Mouse (Mus musculus) MEL (cell line): Measurements from ENCODE around the gene Lrrc23. TPM values are rescaled to one million over a fixed set of nuclear protein-coding genes. Genes with fewer than 3 reads are reported as not detected.
A peak's percentile ranks its signal among the peaks of the same experiment; 100 is the strongest.

Experiments used
- DNase-seq: peaks from one replicate; pipeline ENCODE4 v3.0.0; 2011; ENCODE audit warnings: low read depth, low spot score
- H3K27ac ChIP-seq: 2 replicates; pipeline ENCODE4 v1.5.1; 2012; ENCODE audit warnings: low read depth, mild to moderate bottlenecking, control low read depth, low read length, moderate library complexity; ENCODE audit not compliant: control insufficient read depth
- H3K27me3 ChIP-seq, 2 experiments: fragments of 150-350 bp in 1 of 2; sonication (generic) in 1 of 2; 2 replicates each; pipeline ENCODE4 v1.6.1; 2012; ENCODE audit warnings: low read length in 2 of 2, mild to moderate bottlenecking in 2 of 2, improper control_type of control experiment in 1 of 2, moderate library complexity in 1 of 2; ENCODE audit not compliant: insufficient read depth in 2 of 2, control insufficient read depth in 1 of 2
- H3K36me3 ChIP-seq, 2 experiments: 2 replicates each; pipeline ENCODE4 v1.6.1; 2012 to 2014; ENCODE audit warnings: low read length in 2 of 2, improper control_type of control experiment in 1 of 2, inconsistent platforms in 1 of 2, mild to moderate bottlenecking in 1 of 2; ENCODE audit not compliant: insufficient read depth in 2 of 2, control insufficient read depth in 1 of 2
- H3K4me1 ChIP-seq, 2 experiments: fragments of 150-350 bp in 1 of 2; sonication (generic) in 1 of 2; 2 replicates each; pipeline ENCODE4 v1.6.1; 2012; ENCODE audit warnings: low read length in 2 of 2, improper control_type of control experiment in 1 of 2, mild to moderate bottlenecking in 1 of 2; ENCODE audit not compliant: insufficient read depth in 2 of 2, control insufficient read depth in 1 of 2
- H3K4me3 ChIP-seq, 2 experiments: fragments of 150-350 bp in 1 of 2; sonication (generic) in 1 of 2; 2 replicates each; pipeline ENCODE4 v1.5.1; 2012; ENCODE audit warnings: low read depth in 2 of 2, low read length in 2 of 2, mild to moderate bottlenecking in 2 of 2, moderate library complexity in 2 of 2, control low read depth in 1 of 2, improper control_type of control experiment in 1 of 2; ENCODE audit not compliant: control insufficient read depth in 1 of 2, insufficient read depth in 1 of 2
- H3K79me2 ChIP-seq: 2 replicates; pipeline ENCODE4 v1.6.1; 2012; ENCODE audit warnings: mild to moderate bottlenecking, low read length, moderate library complexity; ENCODE audit not compliant: control insufficient read depth, poor library complexity, insufficient read depth
- H3K9ac ChIP-seq: 2 replicates; pipeline ENCODE4 v1.6.1; 2012; ENCODE audit warnings: low read depth, mild to moderate bottlenecking, control low read depth, low read length, moderate library complexity; ENCODE audit not compliant: control insufficient read depth, poor library complexity, severe bottlenecking
- H3K9me3 ChIP-seq: fragments of 150-350 bp; sonication (generic); replicated peaks from 2 replicates; pipeline ENCODE4 v1.6.1; 2012; ENCODE audit warnings: mild to moderate bottlenecking, low read length, improper control_type of control experiment, moderate library complexity; ENCODE audit not compliant: insufficient read depth
- BHLHE40 ChIP-seq: IDR thresholded peaks from 2 replicates; pipeline ENCODE4 v1.6.1; 2012; ENCODE audit warnings: low read depth, mild to moderate bottlenecking, inconsistent platforms, low read length, improper control_type of control experiment, borderline replicate concordance
- CHD1 ChIP-seq: IDR thresholded peaks from 2 replicates; pipeline ENCODE4 v1.6.1; 2012; ENCODE audit warnings: low read depth, mild to moderate bottlenecking, inconsistent platforms, low read length, improper control_type of control experiment
- CHD2 ChIP-seq: IDR thresholded peaks from 2 replicates; pipeline ENCODE4 v1.6.1; 2011; ENCODE audit warnings: low read length, improper control_type of control experiment
- CTCF ChIP-seq, 3 experiments: IDR thresholded peaks in 2 of 3; conservative IDR thresholded peaks in 1 of 3; 2 replicates each; pipeline ENCODE4 v1.5.1; 2011 to 2012; ENCODE audit warnings: low read length in 3 of 3, low read depth in 2 of 3, mild to moderate bottlenecking in 2 of 3, improper control_type of control experiment in 1 of 3, inconsistent platforms in 1 of 3, mixed read lengths in 1 of 3, moderate library complexity in 1 of 3; ENCODE audit not compliant: control insufficient read depth in 1 of 3, insufficient read depth in 1 of 3, poor library complexity in 1 of 3, severe bottlenecking in 1 of 3
- E2F4 ChIP-seq: IDR thresholded peaks from 2 replicates; pipeline ENCODE4 v1.6.1; 2011; ENCODE audit warnings: low read depth, low read length, improper control_type of control experiment, borderline replicate concordance
- ELF1 ChIP-seq: IDR thresholded peaks from 2 replicates; pipeline ENCODE4 v1.6.1; 2014; ENCODE audit warnings: low read depth, mild to moderate bottlenecking, inconsistent platforms, low read length, improper control_type of control experiment, moderate library complexity
- EP300 ChIP-seq, 2 experiments: IDR thresholded peaks; 2 replicates each; pipeline ENCODE4 v1.6.1; 2011; ENCODE audit warnings: improper control_type of control experiment in 2 of 2, low read length in 2 of 2, low read depth in 1 of 2, mild to moderate bottlenecking in 1 of 2
- ETS1 ChIP-seq: IDR thresholded peaks from 2 replicates; pipeline ENCODE4 v1.6.1; 2012; ENCODE audit warnings: low read depth, mild to moderate bottlenecking, inconsistent platforms, low read length, improper control_type of control experiment, moderate library complexity
- GABPA ChIP-seq: IDR thresholded peaks from 2 replicates; pipeline ENCODE4 v1.6.1; 2012; ENCODE audit warnings: low read depth, mild to moderate bottlenecking, inconsistent platforms, low read length, improper control_type of control experiment, moderate library complexity
- GATA1 ChIP-seq: IDR thresholded peaks from 2 replicates; pipeline ENCODE4 v1.6.1; 2011; ENCODE audit warnings: low read depth, low read length, improper control_type of control experiment
- HCFC1 ChIP-seq: IDR thresholded peaks from 2 replicates; pipeline ENCODE4 v1.6.1; 2012; ENCODE audit warnings: low read depth, mild to moderate bottlenecking, inconsistent platforms, low read length, improper control_type of control experiment, moderate library complexity
- JUND ChIP-seq: IDR thresholded peaks from 2 replicates; pipeline ENCODE4 v1.6.1; 2011; ENCODE audit warnings: low read depth, mild to moderate bottlenecking, improper control_type of control experiment, low read length
- KAT2A ChIP-seq: conservative IDR thresholded peaks from 2 replicates; pipeline ENCODE4 v1.6.1; 2012; ENCODE audit warnings: low read depth, low read length, improper control_type of control experiment, inconsistent platforms
- MAFK ChIP-seq: IDR thresholded peaks from 2 replicates; pipeline ENCODE4 v1.6.1; 2011; ENCODE audit warnings: low read depth, mild to moderate bottlenecking, low read length, improper control_type of control experiment, borderline replicate concordance
- MAX ChIP-seq: IDR thresholded peaks from 2 replicates; pipeline ENCODE4 v1.6.1; 2011; ENCODE audit warnings: low read length, improper control_type of control experiment
- MAZ ChIP-seq: IDR thresholded peaks from 2 replicates; pipeline ENCODE4 v1.6.1; 2012; ENCODE audit warnings: low read depth, mild to moderate bottlenecking, inconsistent platforms, low read length, improper control_type of control experiment
- MEF2A ChIP-seq: IDR thresholded peaks from 2 replicates; pipeline ENCODE4 v1.6.1; 2014; ENCODE audit warnings: low read depth, mild to moderate bottlenecking, inconsistent platforms, low read length, improper control_type of control experiment; ENCODE audit not compliant: poor library complexity, insufficient replicate concordance, severe bottlenecking; ENCODE audit errors: extremely low read depth
- MXI1 ChIP-seq: IDR thresholded peaks from 2 replicates; pipeline ENCODE4 v1.6.1; 2011; ENCODE audit warnings: mild to moderate bottlenecking, low read depth, low read length, improper control_type of control experiment
- MYB ChIP-seq: IDR thresholded peaks from 2 replicates; pipeline ENCODE4 v1.6.1; 2011; ENCODE audit warnings: mild to moderate bottlenecking, low read depth, low read length, improper control_type of control experiment
- MYC ChIP-seq: IDR thresholded peaks from 2 replicates; pipeline ENCODE4 v1.6.1; 2011; ENCODE audit warnings: low read depth, mild to moderate bottlenecking, low read length, improper control_type of control experiment, moderate library complexity
- NELFE ChIP-seq: IDR thresholded peaks from 2 replicates; pipeline ENCODE4 v1.6.1; 2011; ENCODE audit warnings: low read depth, low read length, improper control_type of control experiment
- NRF1 ChIP-seq: IDR thresholded peaks from 2 replicates; pipeline ENCODE4 v1.6.1; 2014; ENCODE audit warnings: low read depth, mild to moderate bottlenecking, inconsistent platforms, low read length, improper control_type of control experiment, moderate library complexity; ENCODE audit not compliant: poor library complexity, insufficient read depth, severe bottlenecking
- POLR2A ChIP-seq, 2 experiments: IDR thresholded peaks; 2 replicates each; pipeline ENCODE4 v1.6.1; 2011 to 2012; ENCODE audit warnings: low read length in 2 of 2, mild to moderate bottlenecking in 2 of 2, control low read depth in 1 of 2, improper control_type of control experiment in 1 of 2, low read depth in 1 of 2, moderate library complexity in 1 of 2; ENCODE audit not compliant: control insufficient read depth in 1 of 2, insufficient read depth in 1 of 2, poor library complexity in 1 of 2
- POLR2AphosphoS2 ChIP-seq: IDR thresholded peaks from 2 replicates; pipeline ENCODE4 v1.6.1; 2011; ENCODE audit warnings: low read length, improper control_type of control experiment
- POLR2AphosphoS5 ChIP-seq: IDR thresholded peaks from 2 replicates; pipeline ENCODE4 v1.6.1; 2012; ENCODE audit warnings: low read depth, borderline replicate concordance, mild to moderate bottlenecking, inconsistent platforms, low read length, moderate library complexity, mixed read lengths
- RAD21 ChIP-seq: IDR thresholded peaks from 2 replicates; pipeline ENCODE4 v1.6.1; 2011; ENCODE audit warnings: mild to moderate bottlenecking, low read depth, low read length, improper control_type of control experiment
- RCOR1 ChIP-seq: IDR thresholded peaks from 2 replicates; pipeline ENCODE4 v1.6.1; 2012; ENCODE audit warnings: low read depth, mild to moderate bottlenecking, inconsistent platforms, low read length, improper control_type of control experiment
- SIN3A ChIP-seq: IDR thresholded peaks from 2 replicates; pipeline ENCODE4 v1.6.1; 2012; ENCODE audit warnings: low read length, improper control_type of control experiment, inconsistent platforms
- SMC3 ChIP-seq: IDR thresholded peaks from 2 replicates; pipeline ENCODE4 v1.6.1; 2011; ENCODE audit warnings: low read depth, low read length, improper control_type of control experiment
- TAL1 ChIP-seq: IDR thresholded peaks from 2 replicates; pipeline ENCODE4 v1.6.1; 2012; ENCODE audit warnings: mild to moderate bottlenecking, inconsistent platforms, low read length, moderate library complexity, mixed read lengths
- TBP ChIP-seq: IDR thresholded peaks from 2 replicates; pipeline ENCODE4 v1.8.0; 2011; ENCODE audit warnings: low read depth, low read length, improper control_type of control experiment
- TCF12 ChIP-seq: IDR thresholded peaks from 2 replicates; pipeline ENCODE4 v1.6.1; 2014; ENCODE audit warnings: low read depth, mild to moderate bottlenecking, inconsistent platforms, low read length, improper control_type of control experiment, moderate library complexity
- UBTF ChIP-seq: IDR thresholded peaks from 2 replicates; pipeline ENCODE4 v1.6.1; 2012; ENCODE audit warnings: low read depth, mild to moderate bottlenecking, inconsistent platforms, low read length, improper control_type of control experiment, moderate library complexity, borderline replicate concordance; ENCODE audit not compliant: insufficient read depth
- USF2 ChIP-seq, 2 experiments: IDR thresholded peaks; 2 replicates each; pipeline ENCODE4 v1.6.1; 2011 to 2012; ENCODE audit warnings: improper control_type of control experiment in 2 of 2, low read length in 2 of 2, borderline replicate concordance in 1 of 2, inconsistent platforms in 1 of 2, low read depth in 1 of 2, mild to moderate bottlenecking in 1 of 2; ENCODE audit not compliant: insufficient read depth in 1 of 2
- ZC3H11A ChIP-seq: IDR thresholded peaks from 2 replicates; pipeline ENCODE4 v1.6.1; 2012; ENCODE audit warnings: low read depth, mild to moderate bottlenecking, inconsistent platforms, low read length, improper control_type of control experiment
- ZKSCAN1 ChIP-seq: IDR thresholded peaks from 2 replicates; pipeline ENCODE4 v1.6.1; 2012; ENCODE audit warnings: low read depth, mild to moderate bottlenecking, inconsistent platforms, low read length, improper control_type of control experiment, moderate library complexity
- ZMIZ1 ChIP-seq: IDR thresholded peaks from 2 replicates; pipeline ENCODE4 v1.6.1; 2012; ENCODE audit warnings: low read depth, mild to moderate bottlenecking, inconsistent platforms, low read length, improper control_type of control experiment, moderate library complexity
- ZNF384 ChIP-seq: IDR thresholded peaks from 2 replicates; pipeline ENCODE4 v1.6.1; 2012; ENCODE audit warnings: low read depth, mild to moderate bottlenecking, inconsistent platforms, low read length, improper control_type of control experiment
- polyA plus RNA-seq, 2 experiments: library from polyadenylated mRNA; stranded (reverse) in 1 of 2; unstranded in 1 of 2; fragments of >175 nt in 1 of 2; fragments of >200 nt in 1 of 2; gene quantifications; 2 replicates each; pipeline versions ENCODE4 v1.2.1 to v1.2.4; 2012; ENCODE audit warnings: low replicate concordance in 2 of 2, low read depth in 1 of 2; ENCODE audit not compliant: insufficient read length in 2 of 2, insufficient read depth in 1 of 2, missing spikeins in 1 of 2
- total RNA-seq: library from RNA; depleted of rRNA; stranded (reverse); fragments of 300-350 nt; gene quantifications from 2 replicates; pipeline ENCODE4 v1.2.3, GENCODE M21; 2012

Lrrc23 gene
- total and polyA plus RNA-seq, 3 experiments, result 0.11 TPM; not detected in 2

GRCm38 (mm10) chr6:124813933-124814332 lies 34.4 kb upstream of the Lrrc23 start, which contains the start of gene Tpi1:
Gene Tpi1, minus strand, starts transcription at chr6:124814296.
- Histone ChIP-seq H3K36me3 (peaks cover 6 to 11% of the 10 kb centered on the region in 2 experiments), H3K4me3 (peak within 1 kb of the TSS; percentile 72 to 78), H3K4me1 (peaks cover 0 to 19% of the 10 kb centered on the region in 2 experiments; a peak in 3 of 4 replicates)
- TF ChIP-seq ELF1, result peak; percentile 40; the same call in 1 of the 2 replicates
- peak; percentile 99 for TF ChIP-seq TBP
- no peak for TF ChIP-seq HCFC1
- no peak for TF ChIP-seq MEF2A
- TF ChIP-seq TAL1, result no peak
- TF ChIP-seq JUND, result no peak
- TF ChIP-seq CHD2, result peak; percentile 37
- TF ChIP-seq NRF1, result no peak
- no peak for TF ChIP-seq KAT2A
- no peak for TF ChIP-seq EP300 (IDR thresholded peaks at IDR 0.05; ENCODE audit: low read depth in 1 of 2, low read length in 2 of 2)
- TF ChIP-seq ZKSCAN1, result no peak
- no peak for TF ChIP-seq RAD21
- TF ChIP-seq MAX, result no peak
- TF ChIP-seq NELFE, result peak; percentile 99
- TF ChIP-seq UBTF, result no peak
- no peak for TF ChIP-seq BHLHE40
- TF ChIP-seq GABPA, result no peak
- TF ChIP-seq MAFK, result no peak
- 0 out of 2 replicates have a peak, but pooled peaks have one; percentile 16 for TF ChIP-seq MYC
- no peak for TF ChIP-seq USF2 (IDR thresholded peaks at IDR 0.05; ENCODE audit: borderline replicate concordance in 1 of 2, insufficient read depth in 1 of 2, low read depth in 1 of 2, low read length in 2 of 2)
- peak; percentile 78 to 99 for TF ChIP-seq POLR2A (IDR thresholded peaks at IDR 0.05; ENCODE audit: control insufficient read depth in 1 of 2, insufficient read depth in 1 of 2, low read depth in 1 of 2, low read length in 2 of 2, poor library complexity in 1 of 2)
- TF ChIP-seq POLR2AphosphoS2, result peak; percentile 98
- no peak for TF ChIP-seq ZC3H11A
- no peak for TF ChIP-seq ETS1
- TF ChIP-seq E2F4, result no peak
- TF ChIP-seq GATA1, result no peak
- no peak; the same call in none of the 2 replicates for TF ChIP-seq SIN3A
- 0 out of 2 replicates have a peak, but pooled peaks have one; percentile 24 for TF ChIP-seq CHD1
- no peak for TF ChIP-seq ZNF384
- TF ChIP-seq MYB, result no peak
- peak; percentile 73 for TF ChIP-seq MAZ
- peak; percentile 52 for TF ChIP-seq MXI1
- no peak for TF ChIP-seq SMC3
- TF ChIP-seq RCOR1, result no peak
- peak; percentile 99 for TF ChIP-seq ZMIZ1
- 0 out of 2 replicates have a peak, but pooled peaks have one; percentile 54 for TF ChIP-seq TCF12
- no peak for TF ChIP-seq CTCF (IDR thresholded peaks at IDR 0.05 in 2 of 3, conservative IDR thresholded peaks at IDR 0.05 in 1 of 3; ENCODE audit: control insufficient read depth in 1 of 3, insufficient read depth in 1 of 3, low read depth in 2 of 3, low read length in 3 of 3, poor library complexity in 1 of 3, severe bottlenecking in 1 of 3)
- peak; percentile 77; the same call in 1 of the 2 replicates for TF ChIP-seq POLR2AphosphoS5

More at GRCm38 (mm10) chr6:124813933-124814332, 34.4 kb upstream of the Lrrc23 start, which contains the start of gene Tpi1:
- peak within 1 kb of the TSS; percentile 73 for H3K9ac ChIP-seq
- H3K27me3 ChIP-seq, result no peaks in the 10 kb centered on the region
- DNase-seq, result peak; percentile 93
- H3K27ac ChIP-seq, result peak within 1 kb of the TSS; percentile 32
- no peaks in the 10 kb centered on the region for H3K9me3 ChIP-seq
- H3K79me2 ChIP-seq, result peaks cover 19% of the 10 kb centered on the region
